Mouse (Mus musculus): ENCODE results near the gene Gm17604.
A peak's percentile ranks its signal among the peaks of the same experiment; 100 is the strongest.

Gm17604 gene

GRCm38 (mm10) chrX:165004779-165005324 is at the start of gene Gm17604:
Gene Gm17604, minus strand, starts transcription at chrX:165004829.
- no peak for DNase-seq (ENCODE audit: low read depth, low spot score)

- DNase-seq (ENCODE audit: low read depth, low spot score) = no peak
Observed at GRCm38 (mm10) chrX:165049929-165050328, 45.3 kb upstream of the Gm17604 start.

- no peak for DNase-seq (ENCODE audit: low read depth, low spot score)
Observed at GRCm38 (mm10) chrX:165003141-165003540, 1.5 kb downstream of the Gm17604 start.

GRCm38 (mm10) chrX:164980193-164980775 is 24.3 kb downstream of the Gm17604 start, which contains the start of the genes Mospd2 and Fancb:
Gene Mospd2, minus strand, starts transcription at chrX:164980375.
Gene Fancb, plus strand, starts transcription at chrX:164980592.
- peak; percentile 92 for DNase-seq (ENCODE audit: low read depth, low spot score)

- no peak for DNase-seq (ENCODE audit: low read depth, low spot score)
Observed at GRCm38 (mm10) chrX:164978866-164979265, 25.8 kb downstream of the Gm17604 start.

GRCm38 (mm10) chrX:164971206-164971605 is 33.4 kb downstream of the Gm17604 start:
- no peak for DNase-seq (ENCODE audit: low read depth, low spot score)

GRCm38 (mm10) chrX:164965750-164966448 is 38.7 kb downstream of the Gm17604 start:
- no peak for DNase-seq (ENCODE audit: low read depth, low spot score)

Measured in mesoderm, embryonic 11.5 days (tissue).